Mouse (Mus musculus): Measurements from ENCODE around the gene Rep15. TPM values are rescaled to one million over a fixed set of nuclear protein-coding genes. Genes with fewer than 3 reads are reported as not detected.
A peak's percentile ranks its signal among the peaks of the same experiment; 100 is the strongest.

Rep15 gene
- polyA plus RNA-seq, 1 experiment = 0.69 TPM

- H3K4me3 ChIP-seq (replicated peaks; ENCODE audit: insufficient read depth, low read depth, low read length) = no peak overlapping the region
- no peak overlapping the region for H3K27ac ChIP-seq (ENCODE audit: insufficient read depth, low read length)
- peak in 1 of 2 experiments; percentile 3 for DNase-seq
- TF ChIP-seq POLR2A (IDR thresholded peaks at IDR 0.05; ENCODE audit: borderline replicate concordance, insufficient read depth, low read length) = no peak
- no peak for TF ChIP-seq CTCF (IDR thresholded peaks at IDR 0.05; ENCODE audit: borderline replicate concordance, insufficient read depth, low read depth, low read length)
- no peaks in the 10 kb centered on the region for H3K27me3 ChIP-seq (ENCODE audit: control insufficient read depth, insufficient read depth, low read length)
- H3K4me1 ChIP-seq (ENCODE audit: control insufficient read depth, insufficient read depth, low read length) = no peaks in the 10 kb centered on the region
- WGBS = 93% methylated on average over 19 of the region's 19 CpGs
Observed at GRCm38 (mm10) chr6:147053785-147054646, 21.6 kb downstream of the Rep15 start.

DNA sequence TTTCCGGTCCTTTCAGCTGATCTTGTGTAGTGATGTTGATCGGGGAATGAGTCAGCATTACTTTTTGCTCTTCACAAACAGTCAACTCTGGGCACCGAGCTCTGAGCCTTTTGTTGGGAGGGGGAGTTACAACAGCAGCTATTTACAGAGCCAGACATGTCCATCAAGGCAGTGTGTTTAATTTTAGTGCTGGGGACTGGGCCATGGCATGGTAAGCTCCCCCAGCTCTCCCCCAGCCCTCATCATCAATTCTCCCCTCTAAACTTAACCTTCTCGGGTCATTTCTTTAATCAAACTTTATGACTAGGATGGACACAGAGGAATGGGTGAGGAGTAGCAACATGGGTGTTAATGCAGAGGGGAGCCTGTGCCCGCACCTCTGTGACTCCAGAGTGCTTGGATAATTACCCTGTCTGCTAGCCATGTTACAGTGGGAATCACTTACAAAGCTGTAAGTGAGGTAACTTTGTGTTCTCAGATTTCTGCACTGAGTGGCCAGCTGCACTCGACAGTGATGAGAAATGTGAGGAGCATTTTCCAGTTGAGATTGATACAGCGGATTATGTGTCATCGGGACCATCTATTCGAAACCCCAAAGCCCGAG is 23.1 kb downstream of the Rep15 start:
- H3K27me3 ChIP-seq (ENCODE audit: control insufficient read depth, insufficient read depth, low read length) = no peaks in the 10 kb centered on the region
- DNase-seq = no peak
- 90% methylated on average over 10 of the region's 10 CpGs for WGBS
- no peak overlapping the region for H3K4me3 ChIP-seq (replicated peaks; ENCODE audit: insufficient read depth, low read depth, low read length)
- no peak overlapping the region for H3K27ac ChIP-seq (ENCODE audit: insufficient read depth, low read length)
- H3K4me1 ChIP-seq (ENCODE audit: control insufficient read depth, insufficient read depth, low read length) = no peaks in the 10 kb centered on the region
- TF ChIP-seq CTCF (IDR thresholded peaks at IDR 0.05; ENCODE audit: borderline replicate concordance, insufficient read depth, low read depth, low read length) = no peak
- no peak for TF ChIP-seq POLR2A (IDR thresholded peaks at IDR 0.05; ENCODE audit: borderline replicate concordance, insufficient read depth, low read length)

GRCm38 (mm10) chr6:147059326-147059725 is 26.9 kb downstream of the Rep15 start:
- Histone ChIP-seq H3K27me3 (ENCODE audit: control insufficient read depth, insufficient read depth, low read length) (no peaks in the 10 kb centered on the region), H3K4me3 (replicated peaks; ENCODE audit: insufficient read depth, low read depth, low read length) (no peak overlapping the region), H3K27ac (ENCODE audit: insufficient read depth, low read length) (no peak overlapping the region), H3K4me1 (ENCODE audit: control insufficient read depth, insufficient read depth, low read length) (no peaks in the 10 kb centered on the region)
- no peak for TF ChIP-seq POLR2A (IDR thresholded peaks at IDR 0.05; ENCODE audit: borderline replicate concordance, insufficient read depth, low read length)
- TF ChIP-seq CTCF (IDR thresholded peaks at IDR 0.05; ENCODE audit: borderline replicate concordance, insufficient read depth, low read depth, low read length) = no peak
- 67% methylated on average over 7 of the region's 7 CpGs for WGBS
- no peak for DNase-seq

GRCm38 (mm10) chr6:147061630-147062029 is 29.2 kb downstream of the Rep15 start:
- Histone ChIP-seq H3K4me1 (ENCODE audit: control insufficient read depth, insufficient read depth, low read length) (no peaks in the 10 kb centered on the region), H3K27me3 (ENCODE audit: control insufficient read depth, insufficient read depth, low read length) (no peaks in the 10 kb centered on the region), H3K27ac (ENCODE audit: insufficient read depth, low read length) (no peak overlapping the region), H3K4me3 (replicated peaks; ENCODE audit: insufficient read depth, low read depth, low read length) (no peak overlapping the region)
- no peak for TF ChIP-seq CTCF (IDR thresholded peaks at IDR 0.05; ENCODE audit: borderline replicate concordance, insufficient read depth, low read depth, low read length)
- TF ChIP-seq POLR2A (IDR thresholded peaks at IDR 0.05; ENCODE audit: borderline replicate concordance, insufficient read depth, low read length) = no peak
- WGBS = 87% methylated on average over 9 of the region's 9 CpGs
- DNase-seq = no peak

DNA sequence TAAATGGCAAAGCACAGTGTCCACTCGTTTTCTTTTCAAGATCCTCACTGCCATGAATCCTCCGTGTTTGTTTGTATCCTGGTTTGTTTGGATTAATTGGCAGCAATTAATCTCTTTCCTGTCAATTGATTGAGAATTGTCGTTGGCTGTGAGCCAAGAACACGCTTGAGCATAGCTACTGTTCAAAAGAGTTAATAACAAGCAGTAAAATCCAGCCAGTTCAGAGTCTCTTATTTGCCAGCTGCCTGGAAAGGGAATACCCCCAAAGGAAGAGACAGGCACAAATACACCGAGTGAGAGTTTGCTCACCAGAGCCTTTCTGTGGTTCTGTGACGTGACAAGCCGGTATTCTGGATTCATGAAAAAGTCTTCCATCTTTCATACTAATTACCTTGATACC is 29.6 kb downstream of the Rep15 start:
- DNase-seq = no peak
- 60% methylated on average over 7 of the region's 7 CpGs for WGBS
- Histone ChIP-seq H3K4me3 (replicated peaks; ENCODE audit: insufficient read depth, low read depth, low read length) (no peak overlapping the region), H3K4me1 (ENCODE audit: control insufficient read depth, insufficient read depth, low read length) (no peaks in the 10 kb centered on the region), H3K27me3 (ENCODE audit: control insufficient read depth, insufficient read depth, low read length) (no peaks in the 10 kb centered on the region), H3K27ac (ENCODE audit: insufficient read depth, low read length) (no peak overlapping the region)
- TF ChIP-seq POLR2A (IDR thresholded peaks at IDR 0.05; ENCODE audit: borderline replicate concordance, insufficient read depth, low read length) = no peak
- TF ChIP-seq CTCF (IDR thresholded peaks at IDR 0.05; ENCODE audit: borderline replicate concordance, insufficient read depth, low read depth, low read length) = no peak

- no peak overlapping the region for H3K4me3 ChIP-seq (replicated peaks; ENCODE audit: insufficient read depth, low read depth, low read length)
- WGBS = 92% methylated on average over 7 of the region's 7 CpGs
- no peaks in the 10 kb centered on the region for H3K27me3 ChIP-seq (ENCODE audit: control insufficient read depth, insufficient read depth, low read length)
- H3K4me1 ChIP-seq (ENCODE audit: control insufficient read depth, insufficient read depth, low read length) = no peaks in the 10 kb centered on the region
- DNase-seq = no peak
- H3K27ac ChIP-seq (ENCODE audit: insufficient read depth, low read length) = no peak overlapping the region
- TF ChIP-seq POLR2A (IDR thresholded peaks at IDR 0.05; ENCODE audit: borderline replicate concordance, insufficient read depth, low read length) = no peak
- TF ChIP-seq CTCF (IDR thresholded peaks at IDR 0.05; ENCODE audit: borderline replicate concordance, insufficient read depth, low read depth, low read length) = no peak
Observed at GRCm38 (mm10) chr6:147062694-147063093, 30.3 kb downstream of the Rep15 start.

DNA sequence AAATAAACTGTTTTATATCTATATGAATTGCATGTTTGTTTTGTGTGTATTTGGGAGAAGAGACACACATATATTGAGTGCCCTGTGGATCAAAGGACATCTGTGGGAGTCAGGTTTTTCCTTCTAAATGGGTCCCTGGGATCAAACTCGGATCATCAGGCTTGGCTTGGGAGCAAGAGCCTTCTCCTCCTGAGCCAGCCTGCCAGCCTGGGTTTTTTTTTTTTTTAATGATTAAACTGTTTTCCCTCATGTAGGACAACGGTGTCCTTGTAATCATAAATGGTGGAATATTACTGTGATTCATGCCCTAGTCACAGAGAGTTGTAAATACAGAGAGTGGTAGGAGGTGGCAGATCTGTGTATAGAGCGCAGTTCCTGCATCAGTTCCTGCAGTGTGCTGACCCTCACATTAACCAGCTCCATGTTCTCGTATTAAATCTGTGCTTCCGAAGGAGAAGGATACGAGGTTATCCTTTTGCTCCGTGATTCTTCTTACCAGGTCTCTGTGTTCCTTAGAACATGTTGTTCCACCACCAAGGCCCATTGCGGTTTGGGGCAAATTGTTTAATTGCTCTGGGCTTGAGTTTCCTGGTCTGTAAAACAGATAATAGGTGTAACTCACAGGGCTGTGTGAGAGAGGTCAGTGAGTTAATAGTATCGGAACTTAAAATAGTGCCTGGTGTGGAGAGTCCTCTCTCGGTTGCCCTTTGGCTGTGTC is 32.0 kb downstream of the Rep15 start:
- Histone ChIP-seq H3K4me1 (ENCODE audit: control insufficient read depth, insufficient read depth, low read length) (no peaks in the 10 kb centered on the region), H3K27ac (ENCODE audit: insufficient read depth, low read length) (no peak overlapping the region), H3K4me3 (replicated peaks; ENCODE audit: insufficient read depth, low read depth, low read length) (no peak overlapping the region), H3K27me3 (ENCODE audit: control insufficient read depth, insufficient read depth, low read length) (no peaks in the 10 kb centered on the region)
- DNase-seq = no peak
- TF ChIP-seq POLR2A (IDR thresholded peaks at IDR 0.05; ENCODE audit: borderline replicate concordance, insufficient read depth, low read length) = no peak
- WGBS = 88% methylated on average over 10 of the region's 10 CpGs
